Mouse (Mus musculus) liver, postnatal 0 days (tissue): ENCODE results near the gene Trim80. TPM values are rescaled to one million over a fixed set of nuclear protein-coding genes. Genes with fewer than 3 reads are reported as not detected.

ENCODE experiments used
- microRNA-seq: library from miRNA; unstranded; fragments of <30 nt; microRNA quantifications from one replicate; pipeline ENCODE4, GENCODE M21; 2016
- polyA plus RNA-seq: library from polyadenylated mRNA; unstranded; fragments of >200 nt; fragmentation: Nextera tagmentation; extraction: Ambion mirVana; gene quantifications from 2 replicates; pipeline ENCODE4 v1.2.1, GENCODE M21; 2015

The Trim80 gene
- polyA plus RNA-seq, 1 experiment from 2014 or later, result 2.8 TPM

Small RNA genes within 50 kb of the gene (microRNA-seq; reads per million reads assigned to microRNA genes)
- not detected for gene Mir3968

Other genes with a start within 250 kb of the Trim80 start
- gene Grin2c, start 173.3 kb upstream of the Trim80 start, polyA plus RNA-seq, result 0.04 and 0.09 TPM in 2 replicates
- 7.0 and 7.3 TPM in 2 replicates for gene Fdxr, start 163.5 kb upstream of the Trim80 start, polyA plus RNA-seq
- gene Fads6, start 142.9 kb upstream of the Trim80 start, polyA plus RNA-seq, result 4.6 and 4.9 TPM in 2 replicates
- gene Otop2, start 133.4 kb upstream of the Trim80 start, polyA plus RNA-seq, result not detected in 2 replicates
- 0.29 and 0.46 TPM in 2 replicates for gene Ush1g, start 118.5 kb upstream of the Trim80 start, polyA plus RNA-seq
- gene Otop3, start 105.8 kb upstream of the Trim80 start, polyA plus RNA-seq, result not detected in 2 replicates
- gene Hid1, start 72.8 kb upstream of the Trim80 start, polyA plus RNA-seq, result 1.1 and 1.2 TPM in 2 replicates
- 1.3 and 1.5 TPM in 2 replicates for gene Cdr2l, start 58.6 kb upstream of the Trim80 start, polyA plus RNA-seq
- gene Mrpl58, start 36.8 kb upstream of the Trim80 start, polyA plus RNA-seq, result 88.0 and 91.6 TPM in 2 replicates
- 857 and 872 TPM in 2 replicates for gene Atp5h, start 20.6 kb upstream of the Trim80 start, polyA plus RNA-seq
- gene Kctd2, start 20.4 kb upstream of the Trim80 start, polyA plus RNA-seq, result 5.4 and 6.3 TPM in 2 replicates
- gene Slc16a5, start 21.9 kb downstream of the Trim80 start, polyA plus RNA-seq, result 10.4 and 11.5 TPM in 2 replicates
- 2.9 and 3.9 TPM in 2 replicates for gene Armc7, start 35.1 kb downstream of the Trim80 start, polyA plus RNA-seq
- gene Nt5c, start 51.3 kb downstream of the Trim80 start, polyA plus RNA-seq, result 46.5 and 48.3 TPM in 2 replicates
- gene Jpt1, start 73.8 kb downstream of the Trim80 start, polyA plus RNA-seq, result 114 and 117 TPM in 2 replicates
- 281 and 283 TPM in 2 replicates for gene Sumo2, start 95.7 kb downstream of the Trim80 start, polyA plus RNA-seq
- gene Nup85, start 123.9 kb downstream of the Trim80 start, polyA plus RNA-seq, result 41.8 and 46.0 TPM in 2 replicates
- gene Mrps7, start 163.4 kb downstream of the Trim80 start, polyA plus RNA-seq, result 46.4 and 48.9 TPM in 2 replicates
- gene Gga3, start 163.5 kb downstream of the Trim80 start, polyA plus RNA-seq, result 3.0 and 3.5 TPM in 2 replicates
- 37.9 and 39.9 TPM in 2 replicates for gene Mif4gd, start 172.4 kb downstream of the Trim80 start, polyA plus RNA-seq
- 6.1 and 6.9 TPM in 2 replicates for gene Slc25a19, start 187.8 kb downstream of the Trim80 start, polyA plus RNA-seq